Mouse (Mus musculus) thymus, adult 2 months (tissue): ENCODE data around the gene Rfx6. TPM values are rescaled to one million over a fixed set of nuclear protein-coding genes. Genes with fewer than 3 reads are reported as not detected.

Experiments used
- DNase-seq: peaks from one replicate; pipeline ENCODE4 v3.0.0; 2021
- H3K27ac ChIP-seq: fragments of 200-500 bp; 2 replicates; pipeline ENCODE4 v1.5.1; 2012; ENCODE audit warnings: low read length, control low read depth; ENCODE audit not compliant: control insufficient read depth, insufficient read depth
- H3K27me3 ChIP-seq: fragments of 200-500 bp; 2 replicates; pipeline ENCODE4 v1.6.1; 2012; ENCODE audit warnings: mild to moderate bottlenecking, low read length, moderate library complexity, mixed read lengths; ENCODE audit not compliant: control insufficient read depth, insufficient read depth
- H3K36me3 ChIP-seq: fragments of 200-500 bp; 2 replicates; pipeline ENCODE4 v1.6.1; 2012; ENCODE audit warnings: mild to moderate bottlenecking, low read length, moderate library complexity; ENCODE audit not compliant: control insufficient read depth, insufficient read depth
- H3K4me1 ChIP-seq: fragments of 200-500 bp; replicated peaks from 2 replicates; pipeline ENCODE4 v1.6.1; 2012; ENCODE audit warnings: low read length; ENCODE audit not compliant: control insufficient read depth, insufficient read depth
- H3K4me3 ChIP-seq: fragments of 200-500 bp; 2 replicates; pipeline ENCODE4 v1.5.1; 2012; ENCODE audit warnings: mild to moderate bottlenecking, low read length, control low read depth, moderate library complexity; ENCODE audit not compliant: control insufficient read depth, insufficient read depth
- CTCF ChIP-seq: fragments of 200-500 bp; IDR thresholded peaks from 2 replicates; pipeline ENCODE4 v1.5.1; 2012; ENCODE audit warnings: mild to moderate bottlenecking, control low read depth, low read length, moderate library complexity, borderline replicate concordance; ENCODE audit not compliant: control insufficient read depth, poor library complexity, insufficient read depth; ENCODE audit errors: extremely low read depth
- POLR2A ChIP-seq: fragments of 200-500 bp; IDR thresholded peaks from 2 replicates; pipeline ENCODE4 v1.6.1; 2012; ENCODE audit warnings: mild to moderate bottlenecking, low read length, control low read depth, moderate library complexity; ENCODE audit not compliant: control insufficient read depth, poor library complexity, insufficient read depth; ENCODE audit errors: extremely low read depth
- WGBS: fragments of 180-500 bp; shearing (Covaris S2); methylation state at CpG from one replicate; pipeline ENCODE4 v1.1.7; 2018; 5-methylcytosine and 5-hydroxymethylcytosine counted together
- polyA plus RNA-seq: library from polyadenylated mRNA; depleted of rRNA; stranded (reverse); fragments of >200 nt; gene quantifications from 2 replicates; pipeline ENCODE4 v1.2.3, GENCODE M21; 2012; rRNA removed

Gene Rfx6
- polyA plus RNA-seq: 0.09 TPM in 1 of 2 replicates, not detected in the other

- Histone ChIP-seq H3K36me3 (no peaks in the 10 kb centered on the region), H3K27me3 (no peaks in the 10 kb centered on the region; the same call in 1 of the 2 replicates), H3K4me3 (no peak within 1 kb of the TSS), H3K4me1 (no peaks in the 10 kb centered on the region), H3K27ac (no peak within 1 kb of the TSS)
- TF ChIP-seq CTCF: no peak
- no peak for TF ChIP-seq POLR2A
- DNase-seq: no peak
- 6% methylated on average over 38 of the region's 38 CpGs for WGBS
Measured at GRCm38 (mm10) chr10:51677548-51678250, at the start of gene Rfx6. Gene Rfx6, plus strand, starts transcription at chr10:51677756.

- no peak for DNase-seq
- H3K4me1 ChIP-seq: no peaks in the 10 kb centered on the region
- H3K27me3 ChIP-seq: no peaks in the 10 kb centered on the region
- no peak within 1 kb of the TSS for H3K27ac ChIP-seq
- H3K4me3 ChIP-seq: no peak within 1 kb of the TSS
- TF ChIP-seq CTCF: no peak
- no peak for TF ChIP-seq POLR2A
- 85% methylated on average over 8 of the region's 8 CpGs for WGBS
- no peaks in the 10 kb centered on the region for H3K36me3 ChIP-seq
Measured at GRCm38 (mm10) chr10:51631411-51632136, 46.0 kb upstream of the Rfx6 start, which contains the start of gene Gprc6a. Gene Gprc6a, minus strand, starts transcription at chr10:51631461.

- Histone ChIP-seq H3K36me3 (no peaks in the 10 kb centered on the region), H3K4me1 (no peaks in the 10 kb centered on the region), H3K27me3 (no peaks in the 10 kb centered on the region), H3K27ac (no peak overlapping the region), H3K4me3 (no peak overlapping the region)
- 83% methylated on average over 3 of the region's 3 CpGs for WGBS
- no peak for DNase-seq
- TF ChIP-seq CTCF (no peak), POLR2A (no peak)
Measured at GRCm38 (mm10) chr10:51649506-51650221, 27.9 kb upstream of the Rfx6 start.

DNA sequence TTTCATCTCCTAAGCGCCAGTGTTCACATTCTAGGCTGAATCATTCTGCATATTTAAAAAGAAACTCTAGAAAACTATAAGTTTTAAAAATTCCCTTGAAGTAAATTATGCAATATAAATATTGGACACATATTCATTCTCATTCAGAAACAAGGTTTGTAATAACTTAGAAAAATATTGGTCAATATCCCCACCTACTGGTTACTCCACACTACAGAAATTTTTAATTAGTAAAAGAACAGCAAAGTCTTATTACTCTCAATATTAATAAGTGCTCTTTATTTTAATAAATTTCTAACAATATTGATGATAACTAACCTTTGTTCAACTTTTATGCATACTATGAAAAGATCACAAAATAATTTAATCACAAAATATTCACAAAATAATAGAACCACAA, 20.2 kb upstream of the Rfx6 start:
- Histone ChIP-seq H3K27me3 (no peaks in the 10 kb centered on the region), H3K4me3 (no peak overlapping the region), H3K4me1 (no peaks in the 10 kb centered on the region), H3K36me3 (no peaks in the 10 kb centered on the region), H3K27ac (no peak overlapping the region)
- WGBS: 75% methylated on average over 1 of the region's 1 CpGs
- DNase-seq: no peak
- TF ChIP-seq POLR2A: no peak
- TF ChIP-seq CTCF: no peak

DNA sequence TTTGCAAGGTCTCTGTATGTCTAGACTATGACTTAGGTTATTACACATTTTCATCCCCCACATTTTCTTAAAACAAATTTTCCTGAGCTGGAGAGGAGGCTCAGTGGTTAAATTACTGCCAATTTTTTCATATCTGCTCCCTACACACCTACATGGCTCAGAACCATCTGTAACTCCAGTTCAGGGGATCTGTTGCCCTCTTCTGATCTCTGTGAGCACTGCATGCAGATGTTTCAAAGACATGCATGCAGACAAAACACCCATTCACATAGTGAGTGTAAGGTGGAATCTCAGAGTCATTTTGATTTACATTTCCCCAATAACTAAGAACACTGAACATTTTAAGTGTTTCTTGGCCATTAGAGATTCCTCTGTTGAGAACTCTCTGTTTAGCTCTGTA, 8.2 kb upstream of the Rfx6 start:
- TF ChIP-seq CTCF (no peak), POLR2A (no peak)
- no peak overlapping the region for H3K27ac ChIP-seq
- no peak for DNase-seq
- H3K4me3 ChIP-seq: no peak overlapping the region
- H3K36me3 ChIP-seq: no peaks in the 10 kb centered on the region
- no peaks in the 10 kb centered on the region for H3K4me1 ChIP-seq
- no peaks in the 10 kb centered on the region for H3K27me3 ChIP-seq

GRCm38 (mm10) chr10:51671583-51671982, 6.0 kb upstream of the Rfx6 start:
- Histone ChIP-seq H3K4me1 (no peaks in the 10 kb centered on the region), H3K27ac (no peak overlapping the region), H3K4me3 (no peak overlapping the region), H3K27me3 (no peaks in the 10 kb centered on the region), H3K36me3 (no peaks in the 10 kb centered on the region)
- no peak for DNase-seq
- TF ChIP-seq CTCF: no peak
- TF ChIP-seq POLR2A: no peak
- 83% methylated on average over 4 of the region's 4 CpGs for WGBS
